Mouse (Mus musculus): ENCODE data around the gene Ccdc63. TPM values are rescaled to one million over a fixed set of nuclear protein-coding genes. Genes with fewer than 3 reads are reported as not detected.

The Ccdc63 gene
- polyA plus RNA-seq, 1 experiment = 0.17 TPM

GRCm38 (mm10) chr5:122131076-122132051 is 9.3 kb downstream of the Ccdc63 start:
- Histone ChIP-seq H3K4me3 (ENCODE audit: insufficient read depth, low read length) (peak overlapping the region; percentile 6; the same call in 1 of the 2 replicates), H3K4me1 (ENCODE audit: control insufficient read depth, insufficient read depth, low read length) (0 out of 2 replicates have a peak, but pooled peaks cover 2% of the 10 kb centered on the region), H3K27ac (ENCODE audit: insufficient read depth, low read length) (no peak overlapping the region)
- TF ChIP-seq CTCF (IDR thresholded peaks at IDR 0.05; ENCODE audit: extremely low read depth, insufficient read depth, low read length) (peak; percentile 64), POLR2A (IDR thresholded peaks at IDR 0.05; ENCODE audit: extremely low read depth, insufficient read depth, low read length) (no peak)

GRCm38 (mm10) chr5:122130341-122130998 is 10.2 kb downstream of the Ccdc63 start:
- TF ChIP-seq CTCF (IDR thresholded peaks at IDR 0.05; ENCODE audit: extremely low read depth, insufficient read depth, low read length) = no peak
- TF ChIP-seq POLR2A (IDR thresholded peaks at IDR 0.05; ENCODE audit: extremely low read depth, insufficient read depth, low read length) = no peak
- Histone ChIP-seq H3K4me3 (ENCODE audit: insufficient read depth, low read length) (no peak overlapping the region), H3K27ac (ENCODE audit: insufficient read depth, low read length) (no peak overlapping the region), H3K4me1 (ENCODE audit: control insufficient read depth, insufficient read depth, low read length) (0 out of 2 replicates have a peak, but pooled peaks cover 2% of the 10 kb centered on the region)

DNA sequence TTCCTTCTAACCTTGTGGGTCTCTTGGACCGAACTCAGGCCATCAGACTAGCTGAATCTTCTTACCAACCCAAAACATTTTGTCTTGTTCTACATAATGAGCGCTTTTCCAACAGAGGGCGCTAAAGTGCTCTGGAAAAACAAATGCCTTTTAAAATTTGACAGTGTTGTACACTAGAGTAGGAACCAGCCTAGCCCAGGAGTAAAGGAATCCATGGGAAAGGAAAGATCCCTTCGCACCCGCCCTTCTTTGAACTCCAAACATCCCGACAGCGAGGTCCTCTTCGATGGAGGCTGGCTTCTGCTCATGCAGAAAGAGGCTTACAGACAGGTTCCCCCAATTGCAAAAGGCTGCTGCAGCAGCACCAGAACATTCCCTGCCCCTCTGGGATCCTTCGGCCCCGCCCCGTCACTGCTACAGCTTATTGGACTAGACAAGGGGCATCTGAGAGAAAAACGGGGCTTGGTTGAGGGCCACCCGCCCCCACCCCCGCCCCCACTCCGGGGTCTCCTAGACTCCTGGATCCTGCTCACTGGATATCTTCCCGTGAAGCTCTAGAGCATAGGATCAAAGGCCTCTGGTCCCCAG is 11.5 kb downstream of the Ccdc63 start:
- Histone ChIP-seq H3K4me3 (ENCODE audit: insufficient read depth, low read length) (no peak overlapping the region), H3K27ac (ENCODE audit: insufficient read depth, low read length) (no peak overlapping the region), H3K4me1 (ENCODE audit: control insufficient read depth, insufficient read depth, low read length) (0 out of 2 replicates have a peak, but pooled peaks cover 2% of the 10 kb centered on the region)
- TF ChIP-seq POLR2A (IDR thresholded peaks at IDR 0.05; ENCODE audit: extremely low read depth, insufficient read depth, low read length) (no peak), CTCF (IDR thresholded peaks at IDR 0.05; ENCODE audit: extremely low read depth, insufficient read depth, low read length) (peak; percentile 40; the same call in 1 of the 2 replicates)

DNA sequence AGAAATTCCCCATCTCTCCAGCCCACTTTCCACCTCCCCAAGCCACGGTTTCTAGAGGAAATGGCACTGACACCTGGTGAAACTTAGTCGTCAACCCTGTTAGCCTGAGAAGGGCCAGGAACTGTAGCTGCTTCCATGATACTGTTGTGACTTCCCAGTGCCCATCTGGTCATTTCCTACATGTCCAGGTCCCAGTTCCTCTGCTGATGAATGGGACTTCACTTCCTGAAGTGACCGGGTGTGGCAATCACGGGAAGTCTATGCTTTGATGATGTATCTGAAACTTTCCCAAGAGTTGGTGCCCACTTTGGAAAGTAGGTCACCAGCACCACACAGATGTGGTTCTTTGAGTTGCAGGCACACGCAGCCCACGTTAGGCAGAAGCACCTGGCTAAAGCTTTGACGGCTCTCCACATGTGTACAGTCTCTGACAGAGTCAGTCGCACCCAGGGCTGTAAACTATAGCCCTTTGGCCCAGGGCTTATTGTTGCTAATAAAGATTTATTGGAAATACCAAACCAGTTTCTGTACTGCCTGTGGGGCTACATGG is 15.3 kb downstream of the Ccdc63 start:
- TF ChIP-seq CTCF (IDR thresholded peaks at IDR 0.05; ENCODE audit: extremely low read depth, insufficient read depth, low read length) (no peak), POLR2A (IDR thresholded peaks at IDR 0.05; ENCODE audit: extremely low read depth, insufficient read depth, low read length) (no peak)
- no peak overlapping the region for H3K27ac ChIP-seq (ENCODE audit: insufficient read depth, low read length)
- no peak overlapping the region for H3K4me3 ChIP-seq (ENCODE audit: insufficient read depth, low read length)

GRCm38 (mm10) chr5:122116243-122116642 is 24.4 kb downstream of the Ccdc63 start:
- TF ChIP-seq POLR2A (IDR thresholded peaks at IDR 0.05; ENCODE audit: extremely low read depth, insufficient read depth, low read length) (no peak), CTCF (IDR thresholded peaks at IDR 0.05; ENCODE audit: extremely low read depth, insufficient read depth, low read length) (0 out of 2 replicates have a peak, but pooled peaks have one; percentile 8)
- Histone ChIP-seq H3K4me3 (ENCODE audit: insufficient read depth, low read length) (no peak overlapping the region), H3K4me1 (ENCODE audit: control insufficient read depth, insufficient read depth, low read length) (no peaks in the 10 kb centered on the region), H3K27ac (ENCODE audit: insufficient read depth, low read length) (no peak overlapping the region)

More for the DNA sequence above, 15.3 kb downstream of the Ccdc63 start:
- H3K4me1 ChIP-seq (ENCODE audit: control insufficient read depth, insufficient read depth, low read length) = no peaks in the 10 kb centered on the region

- H3K27ac ChIP-seq (ENCODE audit: insufficient read depth, low read length) = no peak overlapping the region
- no peaks in the 10 kb centered on the region for H3K4me1 ChIP-seq (ENCODE audit: control insufficient read depth, insufficient read depth, low read length)
- no peak overlapping the region for H3K4me3 ChIP-seq (ENCODE audit: insufficient read depth, low read length)
- TF ChIP-seq CTCF (IDR thresholded peaks at IDR 0.05; ENCODE audit: extremely low read depth, insufficient read depth, low read length) (no peak), POLR2A (IDR thresholded peaks at IDR 0.05; ENCODE audit: extremely low read depth, insufficient read depth, low read length) (no peak)
Measured at GRCm38 (mm10) chr5:122115266-122115763, 25.3 kb downstream of the Ccdc63 start.

GRCm38 (mm10) chr5:122114176-122114575 is 26.4 kb downstream of the Ccdc63 start:
- Histone ChIP-seq H3K4me1 (ENCODE audit: control insufficient read depth, insufficient read depth, low read length) (no peaks in the 10 kb centered on the region), H3K4me3 (ENCODE audit: insufficient read depth, low read length) (no peak overlapping the region), H3K27ac (ENCODE audit: insufficient read depth, low read length) (no peak overlapping the region)
- TF ChIP-seq POLR2A (IDR thresholded peaks at IDR 0.05; ENCODE audit: extremely low read depth, insufficient read depth, low read length) = no peak
- TF ChIP-seq CTCF (IDR thresholded peaks at IDR 0.05; ENCODE audit: extremely low read depth, insufficient read depth, low read length) = peak; percentile 97

DNA sequence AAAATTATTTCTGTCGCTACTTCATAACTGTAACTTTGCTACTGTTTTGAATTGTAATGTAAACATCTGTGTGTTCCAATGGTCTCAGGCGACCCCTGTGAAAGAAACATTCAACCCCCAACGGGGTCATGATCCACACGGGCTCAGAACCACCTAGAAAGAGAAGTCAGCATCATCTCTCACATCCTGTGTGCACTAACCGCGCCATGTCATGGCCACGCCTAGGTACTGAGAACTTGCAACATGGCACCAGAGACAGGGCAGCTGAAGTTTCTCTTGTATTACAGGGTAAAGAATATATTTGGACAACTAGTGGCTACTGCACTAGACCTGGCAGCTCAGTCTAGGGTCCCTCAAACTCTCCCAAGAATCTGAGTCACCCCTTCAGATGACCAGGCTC is 27.2 kb downstream of the Ccdc63 start:
- no peak for TF ChIP-seq POLR2A (IDR thresholded peaks at IDR 0.05; ENCODE audit: extremely low read depth, insufficient read depth, low read length)
- no peak for TF ChIP-seq CTCF (IDR thresholded peaks at IDR 0.05; ENCODE audit: extremely low read depth, insufficient read depth, low read length)
- no peak overlapping the region for H3K27ac ChIP-seq (ENCODE audit: insufficient read depth, low read length)
- H3K4me3 ChIP-seq (ENCODE audit: insufficient read depth, low read length) = no peak overlapping the region
- H3K4me1 ChIP-seq (ENCODE audit: control insufficient read depth, insufficient read depth, low read length) = no peaks in the 10 kb centered on the region

DNA sequence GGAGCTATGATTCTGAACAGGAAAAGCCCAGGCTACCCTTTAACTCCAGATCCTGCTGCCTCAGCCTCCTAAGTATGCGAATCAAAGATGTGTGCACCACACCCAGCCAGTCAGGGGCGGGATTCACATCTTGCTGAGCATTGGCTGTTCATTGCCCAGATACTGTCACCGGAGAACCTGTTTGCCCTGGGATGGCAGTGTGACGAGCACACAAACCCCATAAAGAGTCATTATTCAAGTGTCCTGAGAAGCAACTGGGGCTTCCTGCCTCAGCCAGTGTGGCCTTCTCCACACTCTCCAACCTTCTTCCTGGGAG is 28.7 kb downstream of the Ccdc63 start:
- Histone ChIP-seq H3K27ac (ENCODE audit: insufficient read depth, low read length) (no peak overlapping the region), H3K4me1 (ENCODE audit: control insufficient read depth, insufficient read depth, low read length) (no peaks in the 10 kb centered on the region), H3K4me3 (ENCODE audit: insufficient read depth, low read length) (no peak overlapping the region)
- no peak for TF ChIP-seq POLR2A (IDR thresholded peaks at IDR 0.05; ENCODE audit: extremely low read depth, insufficient read depth, low read length)
